Mouse (Mus musculus) embryonic facial prominence, embryonic 12.5 days (tissue): ENCODE measurements at regions not wholly inside any gene's neighbourhood (a gene's known extent, or its start where the extent isn't known, plus 50 kb on each side); places are given as distances from the start of the nearest gene placed in this dataset.

ENCODE experiments used
- ATAC-seq: fragments of 200-750 bp; cut with Nextera tagmentation; 2 replicates; pipeline ENCODE4 v1.8.0; 2017; ENCODE audit not compliant: insufficient number of reproducible peaks, insufficient read depth, low FRiP score, low TSS enrichment
- H3K27ac ChIP-seq: fragments of 300-500 bp; sonication (generic); 2 replicates; pipeline ENCODE4 v1.5.1; 2016; ENCODE audit warnings: mild to moderate bottlenecking
- H3K27me3 ChIP-seq: fragments of 300-500 bp; sonication (generic); 2 replicates; pipeline ENCODE4 v1.6.1; 2016; ENCODE audit warnings: mild to moderate bottlenecking, moderate library complexity
- H3K36me3 ChIP-seq: fragments of 300-500 bp; sonication (generic); 2 replicates; pipeline ENCODE4 v1.6.1; 2016; ENCODE audit warnings: mild to moderate bottlenecking
- H3K4me1 ChIP-seq: fragments of 300-500 bp; sonication (generic); 2 replicates; pipeline ENCODE4 v1.6.1; 2016
- H3K4me2 ChIP-seq: fragments of 300-500 bp; sonication (generic); replicated peaks from 2 replicates; pipeline ENCODE4 v1.6.1; 2016; ENCODE audit warnings: mild to moderate bottlenecking, moderate library complexity
- H3K4me3 ChIP-seq: fragments of 300-500 bp; sonication (generic); 2 replicates; pipeline ENCODE4 v1.5.1; 2016; ENCODE audit warnings: mild to moderate bottlenecking
- H3K9ac ChIP-seq: fragments of 300-500 bp; sonication (generic); 2 replicates; pipeline ENCODE4 v1.6.1; 2016; ENCODE audit warnings: mild to moderate bottlenecking, moderate library complexity
- H3K9me3 ChIP-seq: fragments of 300-500 bp; sonication (generic); 2 replicates; pipeline ENCODE4 v1.6.1; 2016; ENCODE audit warnings: mild to moderate bottlenecking, moderate library complexity
- WGBS: fragments of 180-500 bp; shearing (Covaris S2); methylation state at CpG from one replicate; pipeline ENCODE4 v1.1.7; 2016; 5-methylcytosine and 5-hydroxymethylcytosine counted together

- Histone ChIP-seq H3K4me1 (no peaks in the 10 kb centered on the region), H3K27me3 (no peaks in the 10 kb centered on the region), H3K9ac (no peak overlapping the region), H3K9me3 (peaks cover 9% of the 10 kb centered on the region), H3K36me3 (no peaks in the 10 kb centered on the region), H3K4me3 (no peak overlapping the region), H3K27ac (no peak overlapping the region), H3K4me2 (no peak overlapping the region)
- WGBS = 78% methylated on average over 1 of the region's 1 CpGs
- ATAC-seq = no peak
Observed at GRCm38 (mm10) chr10:70336741-70337140, 91.8 kb downstream of the Slc16a9 start.

- H3K9me3 ChIP-seq = no peaks in the 10 kb centered on the region
- H3K4me3 ChIP-seq = no peak overlapping the region
- no peak overlapping the region for H3K9ac ChIP-seq
- 72% methylated on average over 5 of the region's 5 CpGs for WGBS
- no peaks in the 10 kb centered on the region for H3K36me3 ChIP-seq
- H3K27ac ChIP-seq = no peak overlapping the region
- no peak overlapping the region for H3K4me2 ChIP-seq
- H3K4me1 ChIP-seq = no peaks in the 10 kb centered on the region
- H3K27me3 ChIP-seq = no peaks in the 10 kb centered on the region
- no peak for ATAC-seq
Observed at GRCm38 (mm10) chr10:70359421-70359820, 80.9 kb upstream of the Fam13c start.

- 82% methylated on average over 7 of the region's 7 CpGs for WGBS
- no peaks in the 10 kb centered on the region for H3K9me3 ChIP-seq
- no peak overlapping the region for H3K9ac ChIP-seq
- no peaks in the 10 kb centered on the region for H3K4me1 ChIP-seq
- H3K4me3 ChIP-seq = no peak overlapping the region
- ATAC-seq = no peak
- no peaks in the 10 kb centered on the region for H3K27me3 ChIP-seq
- H3K4me2 ChIP-seq = no peak overlapping the region
- H3K27ac ChIP-seq = no peak overlapping the region
- H3K36me3 ChIP-seq = no peaks in the 10 kb centered on the region
Observed at GRCm38 (mm10) chr10:70359834-70360233, 80.4 kb upstream of the Fam13c start.

GRCm38 (mm10) chr10:70363054-70363453 lies 77.2 kb upstream of the Fam13c start:
- 76% methylated on average over 4 of the region's 4 CpGs for WGBS
- Histone ChIP-seq H3K4me2 (no peak overlapping the region), H3K9me3 (no peaks in the 10 kb centered on the region), H3K36me3 (no peaks in the 10 kb centered on the region), H3K9ac (no peak overlapping the region), H3K27me3 (no peaks in the 10 kb centered on the region), H3K27ac (no peak overlapping the region), H3K4me3 (no peak overlapping the region), H3K4me1 (no peaks in the 10 kb centered on the region)
- ATAC-seq = no peak

GRCm38 (mm10) chr10:70364218-70364975 lies 75.9 kb upstream of the Fam13c start:
- H3K27me3 ChIP-seq = no peaks in the 10 kb centered on the region
- no peaks in the 10 kb centered on the region for H3K36me3 ChIP-seq
- 75% methylated on average over 14 of the region's 14 CpGs for WGBS
- H3K4me3 ChIP-seq = no peak overlapping the region
- no peak overlapping the region for H3K4me2 ChIP-seq
- no peaks in the 10 kb centered on the region for H3K9me3 ChIP-seq
- no peak overlapping the region for H3K27ac ChIP-seq
- no peak for ATAC-seq
- H3K9ac ChIP-seq = no peak overlapping the region
- H3K4me1 ChIP-seq = peaks cover 2% of the 10 kb centered on the region; the same call in 1 of the 2 replicates

- H3K4me1 ChIP-seq = peaks cover 2% of the 10 kb centered on the region; the same call in 1 of the 2 replicates
- ATAC-seq = no peak
- 84% methylated on average over 9 of the region's 9 CpGs for WGBS
- no peaks in the 10 kb centered on the region for H3K9me3 ChIP-seq
- H3K27me3 ChIP-seq = no peaks in the 10 kb centered on the region
- no peak overlapping the region for H3K4me2 ChIP-seq
- H3K36me3 ChIP-seq = no peaks in the 10 kb centered on the region
- no peak overlapping the region for H3K27ac ChIP-seq
- no peak overlapping the region for H3K4me3 ChIP-seq
- H3K9ac ChIP-seq = no peak overlapping the region
Observed at GRCm38 (mm10) chr10:70364976-70365345, 75.3 kb upstream of the Fam13c start.

- peaks cover 2% of the 10 kb centered on the region; the same call in 1 of the 2 replicates for H3K4me1 ChIP-seq
- H3K9me3 ChIP-seq = no peaks in the 10 kb centered on the region
- H3K9ac ChIP-seq = no peak overlapping the region
- H3K4me3 ChIP-seq = no peak overlapping the region
- ATAC-seq = no peak
- H3K27ac ChIP-seq = no peak overlapping the region
- no peaks in the 10 kb centered on the region for H3K36me3 ChIP-seq
- 85% methylated on average over 9 of the region's 9 CpGs for WGBS
- H3K27me3 ChIP-seq = no peaks in the 10 kb centered on the region
- H3K4me2 ChIP-seq = no peak overlapping the region
Observed at GRCm38 (mm10) chr10:70365504-70365903, 74.8 kb upstream of the Fam13c start.

GRCm38 (mm10) chr10:70367866-70368265 lies 72.4 kb upstream of the Fam13c start:
- Histone ChIP-seq H3K36me3 (no peaks in the 10 kb centered on the region), H3K9ac (no peak overlapping the region)
- WGBS = 73% methylated on average over 10 of the region's 11 CpGs

GRCm38 (mm10) chr10:70368685-70369084 lies 71.6 kb upstream of the Fam13c start:
- 23% methylated on average over 7 of the region's 7 CpGs for WGBS
- H3K27ac ChIP-seq = no peak overlapping the region
- no peaks in the 10 kb centered on the region for H3K27me3 ChIP-seq
- no peak overlapping the region for H3K4me3 ChIP-seq
- H3K4me1 ChIP-seq = peaks cover 2% of the 10 kb centered on the region; the same call in 1 of the 2 replicates
- H3K36me3 ChIP-seq = no peaks in the 10 kb centered on the region
- no peaks in the 10 kb centered on the region for H3K9me3 ChIP-seq
- H3K9ac ChIP-seq = no peak overlapping the region
- peak; percentile 64; the same call in 1 of the 2 replicates for ATAC-seq
- H3K4me2 ChIP-seq = no peak overlapping the region

More at GRCm38 (mm10) chr10:70367866-70368265, 72.4 kb upstream of the Fam13c start:
- no peaks in the 10 kb centered on the region for H3K9me3 ChIP-seq
- H3K27me3 ChIP-seq = no peaks in the 10 kb centered on the region
- no peak for ATAC-seq
- H3K4me3 ChIP-seq = no peak overlapping the region
- peaks cover 2% of the 10 kb centered on the region; the same call in 1 of the 2 replicates for H3K4me1 ChIP-seq
- no peak overlapping the region for H3K27ac ChIP-seq
- H3K4me2 ChIP-seq = no peak overlapping the region

GRCm38 (mm10) chr10:70372411-70373136 lies 67.7 kb upstream of the Fam13c start:
- Histone ChIP-seq H3K4me1 (peaks cover 2% of the 10 kb centered on the region; the same call in 1 of the 2 replicates), H3K27ac (no peak overlapping the region), H3K4me3 (no peak overlapping the region), H3K27me3 (no peaks in the 10 kb centered on the region), H3K9ac (no peak overlapping the region), H3K4me2 (no peak overlapping the region), H3K9me3 (no peaks in the 10 kb centered on the region), H3K36me3 (no peaks in the 10 kb centered on the region)
- WGBS = 77% methylated on average over 6 of the region's 6 CpGs
- ATAC-seq = no peak

- H3K4me2 ChIP-seq = no peak overlapping the region
- H3K27ac ChIP-seq = no peak overlapping the region
- no peaks in the 10 kb centered on the region for H3K36me3 ChIP-seq
- H3K4me1 ChIP-seq = peaks cover 2% of the 10 kb centered on the region; the same call in 1 of the 2 replicates
- no peaks in the 10 kb centered on the region for H3K9me3 ChIP-seq
- no peaks in the 10 kb centered on the region for H3K27me3 ChIP-seq
- H3K9ac ChIP-seq = no peak overlapping the region
- no peak overlapping the region for H3K4me3 ChIP-seq
- 84% methylated on average over 8 of the region's 8 CpGs for WGBS
- ATAC-seq = no peak
Observed at GRCm38 (mm10) chr10:70373207-70373606, 67.1 kb upstream of the Fam13c start.

GRCm38 (mm10) chr10:70373836-70374235 lies 66.4 kb upstream of the Fam13c start:
- no peak for ATAC-seq
- Histone ChIP-seq H3K9me3 (no peaks in the 10 kb centered on the region), H3K9ac (no peak overlapping the region), H3K36me3 (no peaks in the 10 kb centered on the region), H3K4me2 (no peak overlapping the region), H3K27ac (no peak overlapping the region), H3K4me1 (no peaks in the 10 kb centered on the region), H3K27me3 (no peaks in the 10 kb centered on the region), H3K4me3 (no peak overlapping the region)
- WGBS = 80% methylated on average over 5 of the region's 5 CpGs
